Mouse (Mus musculus) layer of hippocampus, postnatal 14 days (tissue): ENCODE measurements around the gene Ibtk. TPM values are rescaled to one million over a fixed set of nuclear protein-coding genes. Genes with fewer than 3 reads are reported as not detected.
A peak's percentile ranks its signal among the peaks of the same experiment; 100 is the strongest.

Source experiments
- DNase-seq, 2 experiments: peaks; one replicate each; pipeline ENCODE4 v3.0.0; 2021 to 2022; ENCODE audit warnings: low spot score in 2 of 2, mixed read lengths in 1 of 2
- total RNA-seq, 2 experiments: library from RNA; stranded (reverse); gene quantifications; 2 replicates each; pipeline ENCODE4 v1.2.3; 2021

The Ibtk gene
- total RNA-seq, 2 experiments from 2014 or later = 19.5 to 20.3 TPM

- no peak for DNase-seq
Measured at GRCm38 (mm10) chr9:85707302-85707701, 41.8 kb downstream of the Ibtk start.

GRCm38 (mm10) chr9:85701981-85702380, 47.2 kb downstream of the Ibtk start:
- no peak for DNase-seq

GRCm38 (mm10) chr9:85695606-85696005, 53.5 kb downstream of the Ibtk start:
- DNase-seq = no peak

GRCm38 (mm10) chr9:85693231-85694116, 55.7 kb downstream of the Ibtk start:
- DNase-seq = peak in 1 of 2 experiments; percentile 17

- no peak for DNase-seq
Measured at GRCm38 (mm10) chr9:85685010-85685409, 64.1 kb downstream of the Ibtk start.

GRCm38 (mm10) chr9:85675131-85675905, 73.8 kb downstream of the Ibtk start:
- DNase-seq = no peak

- DNase-seq = no peak
Measured at GRCm38 (mm10) chr9:85673907-85674481, 75.1 kb downstream of the Ibtk start.

- DNase-seq = no peak
Measured at GRCm38 (mm10) chr9:85671582-85672331, 77.4 kb downstream of the Ibtk start.

- peak in 1 of 2 experiments; percentile 76 for DNase-seq
Measured at GRCm38 (mm10) chr9:85664316-85664715, 84.8 kb downstream of the Ibtk start.

GRCm38 (mm10) chr9:85663810-85664209, 85.3 kb downstream of the Ibtk start:
- DNase-seq = no peak

- DNase-seq = peak in 1 of 2 experiments; percentile 5
Measured at GRCm38 (mm10) chr9:85663091-85663490, 86.0 kb downstream of the Ibtk start.

- no peak for DNase-seq
Measured at GRCm38 (mm10) chr9:85653401-85653800, 95.7 kb downstream of the Ibtk start.

GRCm38 (mm10) chr9:85638276-85638675, 110.9 kb downstream of the Ibtk start:
- DNase-seq = no peak

Other genes with a start within 250 kb of the Ibtk start
- gene Tpbg, start 93.0 kb upstream of the Ibtk start, total RNA-seq = 10 to 100 TPM; 12.2 to 12.4 TPM